Mouse (Mus musculus): ENCODE results near the gene Mylip. TPM values are rescaled to one million over a fixed set of nuclear protein-coding genes. Genes with fewer than 3 reads are reported as not detected.

Gene Mylip
- 63.1 TPM for total RNA-seq (2023)

GRCm38 (mm10) chr13:45389448-45390311, at the start of gene Mylip:
Mylip (plus strand) TSS chr13:45389742.

Other genes starting within 250 kb of the Mylip start
- gene Gmpr, start 117.7 kb downstream of the Mylip start, total RNA-seq (2023), result not detected

Measured in CD4-positive naive resting alpha-beta T cell, adult 57 days (primary cell).